Mouse (Mus musculus): ENCODE results near the gene Hist2h3c2. TPM values are rescaled to one million over a fixed set of nuclear protein-coding genes. Genes with fewer than 3 reads are reported as not detected.
"Not testable (repeated sequence)": the region's sequence is repeated elsewhere in the genome, so short reads cannot be mapped to it uniquely, and the experiment has no call there.

Hist2h3c2 gene
- polyA plus RNA-seq (2014; fragmentation: Nextera tagmentation; extraction: Ambion mirVana), result 10.6 and 13.8 TPM in 2 replicates

GRCm38 (mm10) chr3:96238954-96239793 is at the start of gene Hist2h3c2:
Hist2h3c2 (minus strand) TSS chr3:96239127.
- peak within 1 kb of the TSS; percentile 91 for H3K9ac ChIP-seq (ENCODE audit: low read length)
- ATAC-seq (ENCODE audit: low FRiP score), result peak; percentile 92

GRCm38 (mm10) chr3:96287334-96287733 is 48.4 kb upstream of the Hist2h3c2 start:
- not testable (repeated sequence) for H3K4me1 ChIP-seq (ENCODE audit: control insufficient read depth, insufficient read depth, low read length); ATAC-seq (ENCODE audit: low FRiP score); H3K9me3 ChIP-seq (ENCODE audit: control insufficient read depth, low read length); H3K27ac ChIP-seq (ENCODE audit: low read depth, low read length); H3K4me3 ChIP-seq (ENCODE audit: low read depth, low read length); H3K4me2 ChIP-seq; H3K27me3 ChIP-seq (ENCODE audit: control insufficient read depth, insufficient read depth, low read length); H3K36me3 ChIP-seq (ENCODE audit: control insufficient read depth, insufficient read depth, low read length); H3K9ac ChIP-seq (ENCODE audit: low read length); DNase-seq (ENCODE audit: low spot score, missing footprints)
- 88% methylated on average over 11 of the region's 11 CpGs for WGBS

More at GRCm38 (mm10) chr3:96238954-96239793, at the start of gene Hist2h3c2:
- peak within 1 kb of the TSS; percentile 70 for H3K4me2 ChIP-seq
- not testable (repeated sequence) for H3K36me3 ChIP-seq (ENCODE audit: control insufficient read depth, insufficient read depth, low read length); DNase-seq (ENCODE audit: low spot score, missing footprints); H3K27me3 ChIP-seq (ENCODE audit: control insufficient read depth, insufficient read depth, low read length); H3K9me3 ChIP-seq (ENCODE audit: control insufficient read depth, low read length)
- peak within 1 kb of the TSS; percentile 83 for H3K27ac ChIP-seq (ENCODE audit: low read depth, low read length)
- H3K4me3 ChIP-seq (ENCODE audit: low read depth, low read length), result peak within 1 kb of the TSS; percentile 49
- WGBS, result 0% methylated on average over 20 of the region's 68 CpGs
- peaks cover 12% of the 10 kb centered on the region for H3K4me1 ChIP-seq (ENCODE audit: control insufficient read depth, insufficient read depth, low read length)

GRCm38 (mm10) chr3:96284457-96284856 is 45.5 kb upstream of the Hist2h3c2 start:
- Histone ChIP-seq H3K4me3 (ENCODE audit: low read depth, low read length) (no peak overlapping the region), H3K27me3 (ENCODE audit: control insufficient read depth, insufficient read depth, low read length) (peaks cover 4% of the 10 kb centered on the region; the same call in 1 of the 2 replicates), H3K27ac (ENCODE audit: low read depth, low read length) (no peak overlapping the region), H3K4me1 (ENCODE audit: control insufficient read depth, insufficient read depth, low read length) (peaks cover 4% of the 10 kb centered on the region; the same call in 1 of the 2 replicates), H3K9me3 (ENCODE audit: control insufficient read depth, low read length) (no peaks in the 10 kb centered on the region), H3K4me2 (no peak overlapping the region), H3K9ac (ENCODE audit: low read length) (no peak overlapping the region), H3K36me3 (ENCODE audit: control insufficient read depth, insufficient read depth, low read length) (no peaks in the 10 kb centered on the region)
- DNase-seq (ENCODE audit: low spot score, missing footprints), result peak; percentile 87
- ATAC-seq (ENCODE audit: low FRiP score), result no peak
- WGBS, result 21% methylated on average over 4 of the region's 4 CpGs

- peaks cover 6% of the 10 kb centered on the region for H3K4me1 ChIP-seq (ENCODE audit: control insufficient read depth, insufficient read depth, low read length)
- WGBS, result 62% methylated on average over 6 of the region's 6 CpGs
- peaks cover 4% of the 10 kb centered on the region; the same call in 1 of the 2 replicates for H3K27me3 ChIP-seq (ENCODE audit: control insufficient read depth, insufficient read depth, low read length)
Observed at GRCm38 (mm10) chr3:96280660-96281059, 41.7 kb upstream of the Hist2h3c2 start.

GRCm38 (mm10) chr3:96277800-96278624 is 39.1 kb upstream of the Hist2h3c2 start:
- Histone ChIP-seq H3K4me2 (peak overlapping the region; percentile 68), H3K36me3 (ENCODE audit: control insufficient read depth, insufficient read depth, low read length) (no peaks in the 10 kb centered on the region), H3K27ac (ENCODE audit: low read depth, low read length) (peak overlapping the region; percentile 63), H3K4me3 (ENCODE audit: low read depth, low read length) (peak overlapping the region; percentile 36), H3K9ac (ENCODE audit: low read length) (peak overlapping the region; percentile 63), H3K27me3 (ENCODE audit: control insufficient read depth, insufficient read depth, low read length) (no peaks in the 10 kb centered on the region; the same call in 1 of the 2 replicates), H3K4me1 (ENCODE audit: control insufficient read depth, insufficient read depth, low read length) (peaks cover 2% of the 10 kb centered on the region), H3K9me3 (ENCODE audit: control insufficient read depth, low read length) (no peaks in the 10 kb centered on the region)
- under 1% methylated on average over 49 of the region's 49 CpGs for WGBS
- ATAC-seq (ENCODE audit: low FRiP score) (peak; percentile 96), DNase-seq (ENCODE audit: low spot score, missing footprints) (peak; percentile 99)

More at GRCm38 (mm10) chr3:96280660-96281059, 41.7 kb upstream of the Hist2h3c2 start:
- ATAC-seq (ENCODE audit: low FRiP score) (no peak), DNase-seq (ENCODE audit: low spot score, missing footprints) (no peak)
- Histone ChIP-seq H3K4me3 (ENCODE audit: low read depth, low read length) (no peak overlapping the region), H3K9me3 (ENCODE audit: control insufficient read depth, low read length) (no peaks in the 10 kb centered on the region), H3K9ac (ENCODE audit: low read length) (no peak overlapping the region), H3K36me3 (ENCODE audit: control insufficient read depth, insufficient read depth, low read length) (no peaks in the 10 kb centered on the region), H3K4me2 (no peak overlapping the region), H3K27ac (ENCODE audit: low read depth, low read length) (no peak overlapping the region)

GRCm38 (mm10) chr3:96277428-96277799 is 38.5 kb upstream of the Hist2h3c2 start:
- Histone ChIP-seq H3K9ac (ENCODE audit: low read length) (peak overlapping the region; percentile 61; the same call in 1 of the 2 replicates), H3K4me2 (peak overlapping the region; percentile 68), H3K4me3 (ENCODE audit: low read depth, low read length) (peak overlapping the region; percentile 36), H3K36me3 (ENCODE audit: control insufficient read depth, insufficient read depth, low read length) (no peaks in the 10 kb centered on the region), H3K4me1 (ENCODE audit: control insufficient read depth, insufficient read depth, low read length) (peaks cover 2% of the 10 kb centered on the region), H3K27ac (ENCODE audit: low read depth, low read length) (no peak overlapping the region), H3K27me3 (ENCODE audit: control insufficient read depth, insufficient read depth, low read length) (no peaks in the 10 kb centered on the region; the same call in 1 of the 2 replicates), H3K9me3 (ENCODE audit: control insufficient read depth, low read length) (no peaks in the 10 kb centered on the region)
- 15% methylated on average over 8 of the region's 8 CpGs for WGBS
- DNase-seq (ENCODE audit: low spot score, missing footprints) (no peak), ATAC-seq (ENCODE audit: low FRiP score) (no peak)

GRCm38 (mm10) chr3:96273591-96274465 is 34.9 kb upstream of the Hist2h3c2 start:
- Histone ChIP-seq H3K4me1 (ENCODE audit: control insufficient read depth, insufficient read depth, low read length) (peaks cover 2% of the 10 kb centered on the region), H3K27me3 (ENCODE audit: control insufficient read depth, insufficient read depth, low read length) (no peaks in the 10 kb centered on the region), H3K4me3 (ENCODE audit: low read depth, low read length) (no peak overlapping the region), H3K27ac (ENCODE audit: low read depth, low read length) (no peak overlapping the region), H3K9ac (ENCODE audit: low read length) (no peak overlapping the region), H3K9me3 (ENCODE audit: control insufficient read depth, low read length) (no peaks in the 10 kb centered on the region), H3K36me3 (ENCODE audit: control insufficient read depth, insufficient read depth, low read length) (no peaks in the 10 kb centered on the region), H3K4me2 (no peak overlapping the region)
- ATAC-seq (ENCODE audit: low FRiP score) (no peak), DNase-seq (ENCODE audit: low spot score, missing footprints) (no peak)
- WGBS, result 91% methylated on average over 17 of the region's 17 CpGs

Data from midbrain, embryonic 11.5 days (tissue).